Mouse (Mus musculus) C2C12 (cell line): Measurements from ENCODE around the gene Gm1123. TPM values are rescaled to one million over a fixed set of nuclear protein-coding genes. Genes with fewer than 3 reads are reported as not detected.
A peak's percentile ranks its signal among the peaks of the same experiment; 100 is the strongest.

Experiments used
- H3K27me3 ChIP-seq: one replicate; pipeline ENCODE4 v1.6.1; 2011; ENCODE audit not compliant: control insufficient read depth, insufficient read depth, insufficient read length
- H3K36me3 ChIP-seq: one replicate; pipeline ENCODE4 v1.6.1; 2011; ENCODE audit not compliant: control insufficient read depth, insufficient read depth
- H3K4me3 ChIP-seq: one replicate; pipeline ENCODE4 v1.5.1; 2011; ENCODE audit warnings: mild to moderate bottlenecking, control low read depth; ENCODE audit not compliant: poor library complexity, insufficient read depth, severe bottlenecking
- H3K79me2 ChIP-seq: one replicate; pipeline ENCODE4 v1.6.1; 2011; ENCODE audit not compliant: control insufficient read depth, insufficient read depth
- H3K79me3 ChIP-seq: one replicate; pipeline ENCODE4 v1.6.1; 2011; ENCODE audit warnings: low read depth, control low read depth
- H3ac ChIP-seq: one replicate; pipeline ENCODE3; 2011; ENCODE audit warnings: low read depth; ENCODE audit not compliant: control insufficient read depth, insufficient read length
- CEBPB ChIP-seq: IDR thresholded peaks from one replicate; pipeline ENCODE4 v1.6.1; 2011; ENCODE audit warnings: low read depth, mild to moderate bottlenecking, control low read depth, moderate library complexity
- CTCF ChIP-seq: IDR thresholded peaks from one replicate; pipeline ENCODE4 v1.5.1; 2011; ENCODE audit not compliant: control insufficient read depth, insufficient read depth, insufficient read length
- FOSL1 ChIP-seq: IDR thresholded peaks from one replicate; pipeline ENCODE4 v1.8.0; 2011; ENCODE audit warnings: mild to moderate bottlenecking, low read length; ENCODE audit not compliant: poor library complexity, insufficient read depth, severe bottlenecking
- MAX ChIP-seq: IDR thresholded peaks from one replicate; pipeline ENCODE4 v1.6.1; 2011; ENCODE audit warnings: mild to moderate bottlenecking, control low read depth
- MYOD1 ChIP-seq: IDR thresholded peaks from one replicate; pipeline ENCODE4 v1.6.1; 2011; ENCODE audit warnings: low read depth; ENCODE audit not compliant: control insufficient read depth, insufficient read length
- MYOG ChIP-seq: IDR thresholded peaks from one replicate; pipeline ENCODE4 v1.6.1; 2011; ENCODE audit not compliant: control insufficient read depth, insufficient read length; ENCODE audit errors: extremely low read depth
- USF1 ChIP-seq: IDR thresholded peaks from one replicate; pipeline ENCODE4 v1.6.1; 2011; ENCODE audit warnings: low read depth, mild to moderate bottlenecking, control low read depth, moderate library complexity
- polyA plus RNA-seq: library from polyadenylated mRNA; unstranded; fragments of >200 nt; fragmentation: generic; extraction: Trizol; gene quantifications from one replicate; pipeline ENCODE4 v1.2.1, GENCODE M21; 2012; ENCODE audit warnings: missing spikeins

Gm1123 gene
- polyA plus RNA-seq, 1 experiment, result not detected

- Histone ChIP-seq H3K4me3 (no peak overlapping the region), H3K79me2 (no peaks in the 10 kb centered on the region), H3K36me3 (peaks cover 3% of the 10 kb centered on the region), H3K27me3 (no peaks in the 10 kb centered on the region), H3K79me3 (no peaks in the 10 kb centered on the region), H3ac (no peak overlapping the region)
- TF ChIP-seq MYOG (no peak), CEBPB (no peak), MAX (no peak), CTCF (no peak), USF1 (no peak), FOSL1 (no peak), MYOD1 (no peak)
These were observed 34.2 kb downstream of the Gm1123 start for GRCm38 (mm10) chr9:99001326-99001725.

GRCm38 (mm10) chr9:98999881-99000339, 35.6 kb downstream of the Gm1123 start:
- H3K79me3 ChIP-seq, result no peaks in the 10 kb centered on the region
- H3K4me3 ChIP-seq, result no peak overlapping the region
- TF ChIP-seq MYOG (no peak), CTCF (no peak), FOSL1 (no peak), USF1 (no peak), CEBPB (no peak), MAX (no peak), MYOD1 (no peak)
- no peaks in the 10 kb centered on the region for H3K27me3 ChIP-seq
- H3ac ChIP-seq, result no peak overlapping the region
- H3K36me3 ChIP-seq, result no peaks in the 10 kb centered on the region
- no peaks in the 10 kb centered on the region for H3K79me2 ChIP-seq

GRCm38 (mm10) chr9:98994103-98994502, 41.4 kb downstream of the Gm1123 start:
- no peaks in the 10 kb centered on the region for H3K27me3 ChIP-seq
- no peak overlapping the region for H3K4me3 ChIP-seq
- no peak overlapping the region for H3ac ChIP-seq
- TF ChIP-seq MAX (no peak), FOSL1 (no peak), MYOD1 (no peak), CEBPB (no peak), USF1 (no peak)
- H3K36me3 ChIP-seq, result peaks cover 15% of the 10 kb centered on the region
- H3K79me3 ChIP-seq, result no peaks in the 10 kb centered on the region
- H3K79me2 ChIP-seq, result no peaks in the 10 kb centered on the region

- Histone ChIP-seq H3K79me2 (peaks cover 23% of the 10 kb centered on the region), H3ac (no peak overlapping the region), H3K27me3 (no peaks in the 10 kb centered on the region), H3K4me3 (peak overlapping the region; percentile 57), H3K36me3 (no peaks in the 10 kb centered on the region), H3K79me3 (peaks cover 4% of the 10 kb centered on the region)
- no peak for TF ChIP-seq USF1
- TF ChIP-seq MAX, result no peak
- no peak for TF ChIP-seq MYOD1
- TF ChIP-seq MYOG, result no peak
- no peak for TF ChIP-seq CEBPB
- no peak for TF ChIP-seq FOSL1
- TF ChIP-seq CTCF, result no peak
These were observed 48.4 kb downstream of the Gm1123 start for GRCm38 (mm10) chr9:98987131-98987530.

GRCm38 (mm10) chr9:98986476-98987096, 48.9 kb downstream of the Gm1123 start:
- H3ac ChIP-seq, result peak overlapping the region; percentile 89
- TF ChIP-seq CEBPB, result peak; percentile 55
- TF ChIP-seq MYOD1, result no peak
- peaks cover 4% of the 10 kb centered on the region for H3K79me3 ChIP-seq
- H3K79me2 ChIP-seq, result peaks cover 23% of the 10 kb centered on the region
- no peaks in the 10 kb centered on the region for H3K27me3 ChIP-seq
- H3K4me3 ChIP-seq, result peak overlapping the region; percentile 57
- H3K36me3 ChIP-seq, result no peaks in the 10 kb centered on the region
